10 mouse cellular contexts compared by ENCODE assay signal in genomic region chr11:21563617-21564325, GRCm38 (mm10). TPM values are rescaled to one million over a fixed set of nuclear protein-coding genes. Genes with fewer than 3 reads are reported as not detected.
DNase-seq lines count a peak whose midpoint lies in the region; ATAC-seq and TF ChIP-seq lines count a peak whose summit lies in the region.
"Had no signal": no experiment of that assay in that cellular context is flagged by ENCODE, and none has a peak within 500 bp of the region (broad histone marks: within the 10 kb centered on the region; RNA-seq: fewer than 3 reads in every experiment).

No protein-coding gene starts in this region.

- H3K9me3 ChIP-seq in liver, embryonic 11.5 days (ENCODE audit: control insufficient read depth, low read length) = no peaks in the 10 kb centered on the region
- no peaks in the 10 kb centered on the region for H3K9me3 ChIP-seq in heart, postnatal 0 days (replicated peaks; ENCODE audit: control insufficient read depth, low read length)
- no peaks in the 10 kb centered on the region for H3K9me3 ChIP-seq in hindbrain, embryonic 12.5 days (replicated peaks)
- H3K9me3 ChIP-seq: midbrain, embryonic 13.5 days had no signal

- no peak overlapping the region for H3K4me3 ChIP-seq in liver, adult 2 months (ENCODE audit: insufficient read depth, low read depth, low read length)
- no peak overlapping the region for H3K4me3 ChIP-seq in liver, embryonic 11.5 days (ENCODE audit: low read depth, low read length)
- peak overlapping the region; percentile 9; the same call in 1 of the 2 replicates for H3K4me3 ChIP-seq in heart, postnatal 0 days (ENCODE audit: low read depth, low read length)
- no peak overlapping the region for H3K4me3 ChIP-seq in hindbrain, embryonic 12.5 days
- H3K4me3 ChIP-seq: midbrain, embryonic 13.5 days had no signal

- TF ChIP-seq EP300 in heart, postnatal 0 days (IDR thresholded peaks at IDR 0.05; ENCODE audit: low read depth) = no peak

- no peak overlapping the region for H3K9ac ChIP-seq in liver, adult 2 months (ENCODE audit: low read depth, low read length)
- no peak overlapping the region for H3K9ac ChIP-seq in liver, embryonic 11.5 days (ENCODE audit: low read depth, low read length)
- peak overlapping the region; percentile 50 for H3K9ac ChIP-seq in heart, postnatal 0 days (replicated peaks; ENCODE audit: low read depth, low read length)
- H3K9ac ChIP-seq in hindbrain, embryonic 12.5 days = no peak overlapping the region
- H3K9ac ChIP-seq: midbrain, embryonic 13.5 days had no signal

- no peak for TF ChIP-seq CTCF in liver, adult 2 months (IDR thresholded peaks at IDR 0.05; ENCODE audit: low read depth, low read length)
- no peak for TF ChIP-seq CTCF in heart, postnatal 0 days (IDR thresholded peaks at IDR 0.05; ENCODE audit: low read depth)

- H3K27ac ChIP-seq in liver, adult 2 months (replicated peaks; ENCODE audit: insufficient read depth, low read depth, low read length) = no peak overlapping the region
- H3K27ac ChIP-seq in liver, embryonic 11.5 days (ENCODE audit: low read depth, low read length) = no peak overlapping the region
- peak overlapping the region; percentile 93 for H3K27ac ChIP-seq in heart, postnatal 0 days (ENCODE audit: low read depth)
- H3K27ac ChIP-seq in hindbrain, embryonic 12.5 days = no peak overlapping the region
- H3K27ac ChIP-seq: midbrain, embryonic 13.5 days had no signal

- no peak overlapping the region for H3K4me2 ChIP-seq in liver, embryonic 11.5 days
- peak overlapping the region; percentile 39 for H3K4me2 ChIP-seq in heart, postnatal 0 days (ENCODE audit: low read depth, low read length)
- no peak overlapping the region for H3K4me2 ChIP-seq in hindbrain, embryonic 12.5 days (replicated peaks)
- H3K4me2 ChIP-seq: midbrain, embryonic 13.5 days had no signal

- 59% methylated on average over 4 of the region's 4 CpGs for WGBS in liver, adult 2 months
- WGBS in liver, embryonic 11.5 days = 76% methylated on average over 4 of the region's 4 CpGs
- 19% methylated on average over 4 of the region's 4 CpGs for WGBS in heart, postnatal 0 days
- 84% methylated on average over 4 of the region's 4 CpGs for WGBS in hindbrain, embryonic 12.5 days

- TF ChIP-seq POLR2A in liver, adult 2 months (IDR thresholded peaks at IDR 0.05; ENCODE audit: extremely low read depth, insufficient read depth, low read length) = no peak

- ATAC-seq in liver, embryonic 11.5 days (replicated peaks; ENCODE audit: low FRiP score) = no peak
- peak; percentile 60; the same call in 1 of the 2 replicates for ATAC-seq in heart, postnatal 0 days (ENCODE audit: insufficient read depth, low read depth)
- ATAC-seq in hindbrain, embryonic 12.5 days (ENCODE audit: low FRiP score) = no peak
- ATAC-seq: midbrain, embryonic 13.5 days had no signal

- peak; percentile 57 for DNase-seq in adrenal gland, adult 2 months
- DNase-seq in adrenal gland, adult 8-10 months = no peak
- DNase-seq in liver, adult 2 months (ENCODE audit: extremely low read depth, low read depth, low spot score) = peak; percentile 49
- no peak for DNase-seq in liver, embryonic 11.5 days (ENCODE audit: low spot score)
- DNase-seq in heart, postnatal 0 days (ENCODE audit: low spot score) = peak; percentile 79
- DNase-seq in embryo, embryonic 11 days = no peak
- DNase-seq in spleen, adult 12 weeks (ENCODE audit: low spot score) = no peak
- DNase-seq: thymus, postnatal 25 days had no signal

- peaks cover 58% of the 10 kb centered on the region for H3K36me3 ChIP-seq in liver, adult 2 months (ENCODE audit: control insufficient read depth, insufficient read depth, low read length)
- H3K36me3 ChIP-seq in liver, embryonic 11.5 days (ENCODE audit: control insufficient read depth, insufficient read depth, low read length) = peaks cover 7% of the 10 kb centered on the region; the same call in 1 of the 2 replicates
- peaks cover 70% of the 10 kb centered on the region for H3K36me3 ChIP-seq in heart, postnatal 0 days (replicated peaks; ENCODE audit: control insufficient read depth, insufficient read depth, low read length)
- H3K36me3 ChIP-seq in hindbrain, embryonic 12.5 days = peaks cover 52% of the 10 kb centered on the region

- peaks cover 7% of the 10 kb centered on the region; the same call in 1 of the 2 replicates for H3K79me2 ChIP-seq in liver, adult 2 months (ENCODE audit: control insufficient read depth, insufficient read depth, low read length)

- peaks cover 21% of the 10 kb centered on the region for H3K4me1 ChIP-seq in liver, adult 2 months (ENCODE audit: control insufficient read depth, insufficient read depth, low read length)
- H3K4me1 ChIP-seq in liver, embryonic 11.5 days (replicated peaks; ENCODE audit: control insufficient read depth, insufficient read depth, low read length) = no peaks in the 10 kb centered on the region
- H3K4me1 ChIP-seq in heart, postnatal 0 days (ENCODE audit: control insufficient read depth, insufficient read depth) = peaks cover 22% of the 10 kb centered on the region
- peaks cover 2% of the 10 kb centered on the region; the same call in 1 of the 2 replicates for H3K4me1 ChIP-seq in hindbrain, embryonic 12.5 days

- no peaks in the 10 kb centered on the region for H3K27me3 ChIP-seq in liver, adult 2 months (ENCODE audit: control insufficient read depth, insufficient read depth, low read length)
- H3K27me3 ChIP-seq in liver, embryonic 11.5 days (replicated peaks; ENCODE audit: control insufficient read depth, insufficient read depth, low read length) = no peaks in the 10 kb centered on the region
- no peaks in the 10 kb centered on the region for H3K27me3 ChIP-seq in heart, postnatal 0 days (ENCODE audit: control insufficient read depth, insufficient read depth, low read length)
- no peaks in the 10 kb centered on the region for H3K27me3 ChIP-seq in hindbrain, embryonic 12.5 days
- H3K27me3 ChIP-seq: midbrain, embryonic 13.5 days had no signal

RNA-seq across cellular contexts. Expression of gene Wdpcp, which starts 8.3 kb away (rescaled TPM):
- total RNA-seq in adrenal gland, adult 2 months (2021) = 10 to 100 TPM; 12.6 to 13.3 TPM
- 2.1 and 2.5 TPM in 2 replicates for polyA plus RNA-seq in adrenal gland, adult 2 months (2012; rRNA removed)
- 10 to 100 TPM; 13.1 to 19.6 (median 17.7) TPM for total RNA-seq in adrenal gland, adult 8-10 months (2022)
- 4.8 TPM in 2 replicates for total RNA-seq in liver, adult 2 months (2014; rRNA removed)
- polyA plus RNA-seq in liver, adult 2 months (2012; rRNA removed) = 0.94 and 1.8 TPM in 2 replicates
- polyA plus RNA-seq in liver, embryonic 11.5 days (2014; fragmentation: Nextera tagmentation; extraction: Ambion mirVana) = 3.7 and 5.1 TPM in 2 replicates
- 5.8 and 32.1 TPM in 2 replicates for total RNA-seq in heart, postnatal 0 days (2014; rRNA removed; ENCODE audit: low replicate concordance)
- polyA plus RNA-seq in heart, postnatal 0 days (2015; fragmentation: Nextera tagmentation; extraction: Ambion mirVana) = 4.0 and 4.2 TPM in 2 replicates
- polyA plus RNA-seq in hindbrain, embryonic 12.5 days (2016; fragmentation: Nextera tagmentation; extraction: Ambion mirVana) = 13.5 and 13.7 TPM in 2 replicates

RNA-seq across cellular contexts. Expression of gene Mdh1, which starts 8.4 kb away (rescaled TPM):
- total RNA-seq in adrenal gland, adult 2 months (2021) = 100 to 1,000 TPM; 548 to 669 TPM
- polyA plus RNA-seq in adrenal gland, adult 2 months (2012; rRNA removed) = 60.0 and 66.6 TPM in 2 replicates
- 100 to 1,000 TPM; 399 to 717 (median 551) TPM for total RNA-seq in adrenal gland, adult 8-10 months (2022)
- total RNA-seq in liver, adult 2 months (2014; rRNA removed) = 1,388 and 1,668 TPM in 2 replicates
- polyA plus RNA-seq in liver, adult 2 months (2012; rRNA removed) = 356 and 394 TPM in 2 replicates
- polyA plus RNA-seq in liver, embryonic 11.5 days (2014; fragmentation: Nextera tagmentation; extraction: Ambion mirVana) = 282 and 283 TPM in 2 replicates
- 1,252 and 1,335 TPM in 2 replicates for total RNA-seq in heart, postnatal 0 days (2014; rRNA removed; ENCODE audit: low replicate concordance)
- 3,016 and 3,055 TPM in 2 replicates for polyA plus RNA-seq in heart, postnatal 0 days (2015; fragmentation: Nextera tagmentation; extraction: Ambion mirVana)
- polyA plus RNA-seq in hindbrain, embryonic 12.5 days (2016; fragmentation: Nextera tagmentation; extraction: Ambion mirVana) = 319 and 351 TPM in 2 replicates

Comparison
In these comparisons a context has a peak if more than half of its experiments do, and no peak if none do; other contexts are left out.
1. DNase-seq: peak in adrenal gland, adult 2 months (single experiment), liver, adult 2 months (single experiment) and heart, postnatal 0 days (single experiment); none in adrenal gland, adult 8-10 months (single experiment), liver, embryonic 11.5 days (single experiment), embryo, embryonic 11 days (single experiment) and spleen, adult 12 weeks (single experiment).